ENCODE assay signal across 19 mouse cellular contexts in the genomic region with DNA sequence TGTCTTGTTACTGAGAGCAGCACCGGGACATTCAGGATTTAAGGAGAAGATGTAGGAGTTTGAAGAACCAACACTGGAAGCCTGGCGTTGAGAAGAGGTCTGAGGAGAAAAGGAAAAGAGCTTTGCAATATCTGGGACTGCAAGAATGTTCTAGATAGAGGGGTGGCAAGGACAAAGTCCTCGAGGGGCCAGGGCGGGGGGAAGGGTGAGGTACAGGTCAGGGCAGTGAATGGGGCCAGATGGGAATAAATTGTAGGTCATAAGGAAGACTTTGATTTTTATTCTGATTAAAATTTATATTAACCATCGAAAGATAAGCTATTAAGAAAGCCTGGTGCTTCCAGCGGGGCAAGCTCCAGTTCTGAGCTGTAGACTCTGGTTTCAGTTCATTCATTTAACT. TPM values are rescaled to one million over a fixed set of nuclear protein-coding genes. Genes with fewer than 3 reads are reported as not detected.
"Had no signal": no experiment of that assay in that cellular context is flagged by ENCODE, and none has a peak within 500 bp of the region (broad histone marks: within the 10 kb centered on the region; RNA-seq: fewer than 3 reads in every experiment).

No protein-coding gene starts in this region.

- H3K27me3 ChIP-seq: midbrain, embryonic 15.5 days; stomach, embryonic 15.5 days had no signal

- DNase-seq: kidney, adult 9 months; kidney, postnatal 25 days; layer of hippocampus, adult 9-11 months; layer of hippocampus, postnatal 36 days; lung, embryonic 14.5 days; lung, postnatal 10 days; lung, postnatal 4 days; retina, postnatal 1 day; right cerebral cortex, postnatal 4 days; thymus, adult 2 months; thymus, postnatal 25 days had no signal

- H3K36me3 ChIP-seq: limb, embryonic 13.5 days; liver, embryonic 12.5 days; midbrain, embryonic 10.5 days; midbrain, embryonic 15.5 days; neural tube, embryonic 13.5 days; stomach, embryonic 15.5 days had no signal

- H3K9me3 ChIP-seq: limb, embryonic 13.5 days; liver, embryonic 12.5 days; midbrain, embryonic 15.5 days; neural tube, embryonic 13.5 days; stomach, embryonic 15.5 days had no signal

- H3K4me2 ChIP-seq: limb, embryonic 13.5 days; liver, embryonic 12.5 days; lung, embryonic 14.5 days; midbrain, embryonic 15.5 days; neural tube, embryonic 13.5 days; stomach, embryonic 15.5 days had no signal

- H3K27ac ChIP-seq: limb, embryonic 13.5 days; liver, embryonic 12.5 days; midbrain, embryonic 10.5 days; midbrain, embryonic 15.5 days; neural tube, embryonic 13.5 days; stomach, embryonic 15.5 days had no signal

- H3K4me1 ChIP-seq: liver, embryonic 12.5 days; stomach, embryonic 15.5 days had no signal

- ATAC-seq: liver, embryonic 12.5 days; midbrain, embryonic 15.5 days had no signal

- H3K4me3 ChIP-seq: limb, embryonic 13.5 days; liver, embryonic 12.5 days; midbrain, embryonic 10.5 days; midbrain, embryonic 15.5 days; neural tube, embryonic 13.5 days; stomach, embryonic 15.5 days had no signal

- H3K9ac ChIP-seq: limb, embryonic 13.5 days; liver, embryonic 12.5 days; lung, embryonic 14.5 days; midbrain, embryonic 15.5 days; neural tube, embryonic 13.5 days; stomach, embryonic 15.5 days had no signal

RNA-seq across cellular contexts. Expression of a gene that starts 0.7 kb away (rescaled TPM):
- total RNA-seq: megakaryocyte, adult 5-6 weeks; monocyte, adult 5-6 weeks had no signal
- polyA plus RNA-seq: liver, embryonic 12.5 days; lung, embryonic 14.5 days; midbrain, embryonic 10.5 days; neural tube, embryonic 13.5 days had no signal

RNA-seq across cellular contexts. Expression of a gene that starts 56.6 kb away (rescaled TPM):
- total RNA-seq: monocyte, adult 5-6 weeks had no signal
